Mouse (Mus musculus) T-cell, adult 66 days (primary cell): ENCODE measurements around the gene Prpf18. TPM values are rescaled to one million over a fixed set of nuclear protein-coding genes. Genes with fewer than 3 reads are reported as not detected.

Experiments
- total RNA-seq, 2 experiments: library from RNA; stranded (reverse); gene quantifications; 3 replicates in 1 of 2; 4 replicates in 1 of 2; pipeline ENCODE4 v1.2.4; 2023

The Prpf18 gene
- total RNA-seq, result 10 to 100 TPM; 61.8 to 68.7 TPM

GRCm38 (mm10) chr2:4651500-4652285 is at the start of gene Prpf18:
Gene Prpf18, minus strand, starts transcription at chr2:4652113.

Other genes with a start within 250 kb of the Prpf18 start
- gene Bend7, start 65.7 kb upstream of the Prpf18 start, total RNA-seq, result 1 to 10 TPM in 1 of 2 experiments, under 1 TPM in 1; 0.68 to 1.6 TPM
- 10 to 100 TPM; 29.7 to 32.0 TPM for gene Sephs1, start 229.5 kb upstream of the Prpf18 start, total RNA-seq